Mouse (Mus musculus) bone marrow macrophage, adult 2 months (primary cell): ENCODE measurements around the gene Srp68. TPM values are rescaled to one million over a fixed set of nuclear protein-coding genes. Genes with fewer than 3 reads are reported as not detected.

Experiments used
- H3K27ac ChIP-seq: 2 replicates; pipeline ENCODE4 v1.5.1; 2012; ENCODE audit warnings: low read depth, low read length; ENCODE audit not compliant: insufficient read depth
- H3K4me1 ChIP-seq: 2 replicates; pipeline ENCODE4 v1.6.1; 2012; ENCODE audit warnings: low read length; ENCODE audit not compliant: control insufficient read depth, insufficient read depth
- H3K4me3 ChIP-seq: 2 replicates; pipeline ENCODE4 v1.5.1; 2012; ENCODE audit warnings: mild to moderate bottlenecking, low read length, moderate library complexity; ENCODE audit not compliant: insufficient read depth
- CTCF ChIP-seq: IDR thresholded peaks from 2 replicates; pipeline ENCODE4 v1.5.1; 2012; ENCODE audit warnings: low read depth, mild to moderate bottlenecking, low read length, moderate library complexity
- POLR2A ChIP-seq: IDR thresholded peaks from 2 replicates; pipeline ENCODE4 v1.6.1; 2012; ENCODE audit warnings: mild to moderate bottlenecking, low read depth, low read length, borderline replicate concordance
- polyA plus RNA-seq: library from polyadenylated mRNA; stranded (reverse); fragments of >200 nt; gene quantifications from 2 replicates; pipeline ENCODE4 v1.2.4, GENCODE M21; 2012; ENCODE audit not compliant: missing spikeins, insufficient read depth, insufficient read length

Srp68 gene
- polyA plus RNA-seq, 1 experiment: 43.7 TPM

DNA sequence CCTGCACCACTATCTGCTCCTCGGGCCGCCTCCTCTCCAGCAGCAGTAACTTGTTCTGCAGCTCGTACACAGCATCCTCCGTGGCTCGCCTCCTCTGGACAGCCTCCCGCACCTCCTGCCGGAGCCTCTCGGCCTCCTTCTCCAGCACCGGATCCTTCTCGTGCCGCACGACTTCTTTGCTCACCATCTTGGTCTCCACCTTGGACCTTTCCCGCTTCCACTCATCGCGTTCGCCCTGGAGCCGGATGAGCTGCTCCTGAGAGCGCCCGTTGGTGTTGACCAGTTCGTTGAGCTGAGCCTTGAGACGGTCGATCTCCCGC is 51.3 kb downstream of the Srp68 start:
- peaks cover 21% of the 10 kb centered on the region for H3K4me1 ChIP-seq
- peak overlapping the region; percentile 41 for H3K4me3 ChIP-seq
- no peak overlapping the region for H3K27ac ChIP-seq
- TF ChIP-seq CTCF: no peak
- TF ChIP-seq POLR2A: no peak

DNA sequence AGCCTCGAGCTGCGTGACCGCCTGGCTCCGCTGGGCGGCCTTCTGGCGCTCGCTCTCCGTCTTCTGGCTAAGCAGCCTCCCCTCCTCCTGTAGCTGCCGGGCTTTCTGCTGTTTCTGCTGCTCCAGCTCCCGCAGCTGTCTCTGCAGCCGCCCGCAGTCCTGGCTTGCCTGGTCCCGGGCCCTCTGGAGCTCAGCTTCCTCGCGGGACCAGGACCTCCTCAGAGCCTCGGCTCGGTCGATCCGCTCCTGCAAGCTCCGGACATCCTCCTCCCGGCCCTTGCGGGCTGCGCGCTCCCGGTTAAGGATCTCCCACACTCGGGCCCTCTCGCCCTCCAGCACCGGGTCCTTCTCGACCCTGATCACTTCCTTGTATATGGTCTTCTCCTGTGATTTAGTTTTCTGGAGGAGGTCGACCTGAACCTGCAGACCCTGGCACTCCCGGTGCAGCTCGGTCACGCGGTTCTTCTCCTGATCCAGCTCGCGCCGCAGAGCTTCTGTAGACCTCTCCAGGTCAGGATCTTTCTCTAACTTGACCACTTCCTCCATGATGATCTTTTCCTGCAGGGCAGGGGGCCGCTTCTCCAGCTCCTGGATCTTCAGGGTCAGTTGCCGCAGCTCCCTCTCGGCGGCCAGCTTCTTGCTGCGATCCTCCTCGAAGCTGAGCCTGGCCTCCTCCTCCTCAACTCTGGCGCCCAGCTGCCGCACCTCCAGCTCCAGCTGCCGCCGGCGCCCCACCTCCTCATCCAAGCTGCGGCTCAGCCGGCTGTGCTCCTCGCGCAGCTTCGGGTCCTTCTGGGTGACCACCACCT is 51.9 kb downstream of the Srp68 start:
- peak overlapping the region; percentile 41 for H3K4me3 ChIP-seq

GRCm38 (mm10) chr11:116219885-116220284 is 54.1 kb downstream of the Srp68 start:
- Histone ChIP-seq H3K4me1 (peaks cover 21% of the 10 kb centered on the region), H3K27ac (no peak overlapping the region), H3K4me3 (no peak overlapping the region)
- no peak for TF ChIP-seq POLR2A
- TF ChIP-seq CTCF: peak; percentile 78

More for the DNA sequence above, 51.9 kb downstream of the Srp68 start:
- Histone ChIP-seq H3K4me1 (peaks cover 21% of the 10 kb centered on the region), H3K27ac (no peak overlapping the region)
- TF ChIP-seq POLR2A (no peak), CTCF (no peak)

DNA sequence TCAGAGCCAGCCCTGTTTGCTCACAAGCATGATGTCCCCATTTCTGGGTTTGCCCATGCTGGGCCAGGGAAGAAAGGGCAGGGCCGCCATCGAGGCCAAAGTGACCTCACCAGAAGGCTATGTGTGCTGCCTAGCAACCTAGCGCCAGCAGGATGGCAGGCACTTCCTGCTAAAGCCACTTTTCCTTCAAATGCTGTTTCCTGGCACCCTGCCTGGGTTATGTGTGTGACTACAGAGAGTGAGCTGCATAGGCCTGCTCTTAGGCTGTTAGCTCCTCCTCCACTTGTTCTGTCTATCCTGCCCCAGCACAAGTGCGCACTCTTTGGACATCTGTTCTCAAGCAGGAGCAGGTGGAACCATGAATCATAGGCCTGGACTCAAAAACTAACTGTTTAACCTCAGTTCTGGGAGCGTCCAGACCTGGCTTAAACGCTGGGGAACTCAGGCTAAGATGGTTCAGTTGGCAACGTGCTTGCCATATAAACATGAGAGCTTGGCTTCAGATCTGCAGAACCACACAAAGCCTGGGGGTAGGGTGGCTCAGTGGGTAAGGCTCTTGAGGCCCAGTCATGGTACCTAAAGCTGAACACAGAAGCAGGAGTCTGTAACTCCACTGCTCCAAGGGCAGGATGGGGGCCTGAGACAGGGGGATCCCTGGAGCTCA is 55.1 kb downstream of the Srp68 start:
- H3K4me1 ChIP-seq: peaks cover 21% of the 10 kb centered on the region
- H3K27ac ChIP-seq: peak overlapping the region; percentile 44
- no peak overlapping the region for H3K4me3 ChIP-seq
- TF ChIP-seq CTCF (no peak), POLR2A (no peak)

GRCm38 (mm10) chr11:116218263-116218662 is 55.8 kb downstream of the Srp68 start:
- Histone ChIP-seq H3K4me3 (no peak overlapping the region), H3K27ac (no peak overlapping the region), H3K4me1 (peaks cover 21% of the 10 kb centered on the region)
- TF ChIP-seq POLR2A: no peak
- no peak for TF ChIP-seq CTCF

DNA sequence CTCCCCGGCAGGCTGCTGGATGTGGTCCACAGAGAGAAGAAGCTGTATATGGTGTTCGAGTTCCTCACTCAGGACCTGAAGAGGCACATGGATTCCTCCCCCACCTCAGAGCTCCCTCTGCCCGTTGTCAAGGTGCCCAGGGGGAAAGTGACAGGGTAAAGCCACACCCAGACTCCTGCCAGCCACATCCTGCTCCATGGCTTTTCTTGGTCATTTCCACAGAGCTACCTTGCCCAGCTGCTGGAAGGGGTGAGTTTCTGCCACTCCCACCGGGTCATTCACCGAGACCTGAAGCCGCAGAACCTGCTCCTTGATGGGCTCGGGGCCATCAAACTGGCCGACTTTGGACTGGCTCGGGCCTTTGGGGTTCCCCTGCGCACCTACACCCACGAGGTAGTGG is 57.5 kb downstream of the Srp68 start:
- no peak overlapping the region for H3K27ac ChIP-seq
- no peak overlapping the region for H3K4me3 ChIP-seq
- no peak for TF ChIP-seq POLR2A
- TF ChIP-seq CTCF: no peak
- peaks cover 21% of the 10 kb centered on the region for H3K4me1 ChIP-seq

DNA sequence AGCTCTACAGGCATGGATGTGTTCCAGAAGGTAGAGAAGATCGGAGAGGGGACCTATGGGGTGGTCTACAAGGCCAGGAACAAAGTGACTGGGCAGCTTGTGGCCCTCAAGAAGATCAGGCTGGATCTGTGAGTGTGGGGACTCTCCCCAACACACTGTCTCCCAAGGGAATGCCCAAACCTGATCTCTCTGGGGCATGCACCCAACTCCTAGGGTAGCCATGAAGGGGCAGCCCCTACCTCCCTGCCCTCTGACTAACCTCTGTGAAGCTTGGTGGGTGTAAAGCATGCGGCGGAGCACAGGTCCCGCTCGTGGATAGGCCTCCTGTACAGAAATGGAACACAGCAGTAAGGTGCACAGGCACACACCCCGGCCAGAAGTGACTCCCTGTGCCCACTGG is 58.0 kb downstream of the Srp68 start:
- H3K4me1 ChIP-seq: peaks cover 21% of the 10 kb centered on the region
- no peak overlapping the region for H3K27ac ChIP-seq
- TF ChIP-seq CTCF: no peak
- TF ChIP-seq POLR2A: no peak
- H3K4me3 ChIP-seq: no peak overlapping the region

- TF ChIP-seq POLR2A (no peak), CTCF (no peak; the same call in 1 of the 2 replicates)
- Histone ChIP-seq H3K4me3 (no peak overlapping the region), H3K4me1 (peaks cover 17% of the 10 kb centered on the region), H3K27ac (no peak overlapping the region)
These were observed 58.8 kb downstream of the Srp68 start for GRCm38 (mm10) chr11:116215181-116215580.

DNA sequence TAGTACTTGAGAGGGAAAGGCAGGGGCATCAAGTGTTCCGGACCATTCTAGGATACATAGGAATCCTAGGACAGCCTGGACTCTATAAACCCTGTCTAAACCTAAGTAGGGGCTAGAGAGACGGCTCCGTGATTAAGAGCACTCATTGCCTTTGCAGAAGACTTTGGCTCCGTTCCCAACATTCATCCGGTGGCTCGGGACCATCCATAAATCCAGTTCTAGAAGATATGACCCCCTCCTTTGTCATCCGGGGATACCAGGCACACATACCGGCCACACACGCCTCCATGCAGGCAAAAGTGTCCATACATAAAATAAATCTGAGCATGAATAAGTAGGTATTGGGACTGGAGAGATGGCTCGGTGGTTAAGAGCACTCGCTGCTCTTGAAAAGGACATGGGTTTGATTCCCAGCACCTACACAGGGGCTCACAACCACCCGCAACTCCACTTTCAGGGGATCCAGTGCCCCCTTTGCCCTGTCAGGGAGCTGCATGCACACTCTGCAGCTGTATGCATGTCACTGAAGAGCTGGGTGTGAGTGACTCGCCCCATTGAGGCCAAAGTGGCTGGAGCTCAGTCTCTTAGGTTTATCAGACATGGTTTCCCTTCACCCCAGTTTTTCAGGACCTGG is 60.0 kb downstream of the Srp68 start:
- Histone ChIP-seq H3K4me3 (no peak overlapping the region), H3K4me1 (peaks cover 6% of the 10 kb centered on the region), H3K27ac (no peak overlapping the region)
- TF ChIP-seq CTCF (no peak), POLR2A (no peak)

- Histone ChIP-seq H3K4me1 (no peaks in the 10 kb centered on the region), H3K27ac (no peak overlapping the region), H3K4me3 (no peak overlapping the region)
- TF ChIP-seq POLR2A (no peak), CTCF (no peak)
These were observed 61.2 kb downstream of the Srp68 start for GRCm38 (mm10) chr11:116212847-116213246.
